Comparison of ENCODE assay signal across 13 mouse cellular contexts in genomic region chr1:132104353-132104752, GRCm38 (mm10).
"Had no signal": no experiment of that assay in that cellular context is flagged by ENCODE, and none has a peak within 500 bp of the region (broad histone marks: within the 10 kb centered on the region; RNA-seq: fewer than 3 reads in every experiment).

No protein-coding gene starts in this region.

- H3K9me3 ChIP-seq: midbrain, embryonic 12.5 days; stomach, embryonic 15.5 days had no signal

- H3K4me3 ChIP-seq: layer of hippocampus, adult 2 months; limb, embryonic 13.5 days; midbrain, embryonic 12.5 days; stomach, embryonic 15.5 days had no signal

- H3K27ac ChIP-seq: layer of hippocampus, adult 2 months; limb, embryonic 13.5 days; liver, embryonic 14.5 days; midbrain, embryonic 12.5 days; stomach, embryonic 15.5 days had no signal

- DNase-seq: kidney, adult 9 months; kidney, postnatal 10 days; kidney, postnatal 4 days; left cerebral cortex, postnatal 4 days; lung, adult 18-20 months; right cerebral cortex, postnatal 14 days; thymus, adult 18-20 months; thymus, postnatal 25 days had no signal

- H3K27me3 ChIP-seq: midbrain, embryonic 12.5 days had no signal

- H3K4me1 ChIP-seq: limb, embryonic 13.5 days; midbrain, embryonic 12.5 days; stomach, embryonic 15.5 days had no signal

- H3K4me2 ChIP-seq: limb, embryonic 13.5 days; midbrain, embryonic 12.5 days; stomach, embryonic 15.5 days had no signal

- H3K9ac ChIP-seq: limb, embryonic 13.5 days; liver, embryonic 14.5 days; midbrain, embryonic 12.5 days; stomach, embryonic 15.5 days had no signal

- H3K36me3 ChIP-seq: limb, embryonic 13.5 days; midbrain, embryonic 12.5 days; stomach, embryonic 15.5 days had no signal
